ENCODE assay signal across 22 mouse cellular contexts in the genomic region with DNA sequence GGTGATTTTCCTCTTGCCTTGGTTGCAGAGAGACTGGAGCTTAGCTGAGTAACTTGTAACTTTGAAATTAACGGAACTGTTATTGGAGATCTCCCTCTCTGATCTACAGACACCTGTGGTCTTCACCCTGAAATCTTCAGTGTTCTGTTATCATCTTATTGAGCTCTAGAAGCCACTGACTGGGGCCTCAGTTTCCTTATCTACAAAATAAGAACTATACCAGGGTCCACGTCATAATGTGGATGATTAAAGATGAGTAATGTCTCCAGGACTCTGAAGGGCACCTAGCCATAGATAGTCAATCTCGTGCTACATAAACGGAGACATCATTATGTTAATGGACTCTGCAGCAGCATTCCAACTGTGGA. TPM values are rescaled to one million over a fixed set of nuclear protein-coding genes. Genes with fewer than 3 reads are reported as not detected.
A peak's percentile ranks its signal among the peaks of the same experiment; 100 is the strongest.
DNase-seq lines count a peak whose midpoint lies in the region; ATAC-seq lines count a peak whose summit lies in the region.
"Had no signal": no experiment of that assay in that cellular context is flagged by ENCODE, and none has a peak within 500 bp of the region (broad histone marks: within the 10 kb centered on the region; RNA-seq: fewer than 3 reads in every experiment).

No protein-coding gene starts in this region.

- no peaks in the 10 kb centered on the region for H3K27me3 ChIP-seq in hindbrain, embryonic 10.5 days (ENCODE audit: insufficient read depth, poor library complexity, severe bottlenecking)
- no peaks in the 10 kb centered on the region for H3K27me3 ChIP-seq in hindbrain, embryonic 16.5 days (replicated peaks; ENCODE audit: control insufficient read depth, insufficient read depth, low read length)
- H3K27me3 ChIP-seq in embryonic facial prominence, embryonic 10.5 days (replicated peaks; ENCODE audit: low read depth, poor library complexity, severe bottlenecking), result no peaks in the 10 kb centered on the region
- no peaks in the 10 kb centered on the region for H3K27me3 ChIP-seq in embryonic facial prominence, embryonic 15.5 days
- no peaks in the 10 kb centered on the region for H3K27me3 ChIP-seq in stomach, embryonic 14.5 days (ENCODE audit: control insufficient read depth, insufficient read depth, low read length)
- H3K27me3 ChIP-seq: heart, embryonic 13.5 days; limb, embryonic 12.5 days; midbrain, embryonic 13.5 days had no signal

- WGBS in hindbrain, embryonic 10.5 days, result 85% methylated on average over 4 of the region's 4 CpGs
- 72% methylated on average over 4 of the region's 4 CpGs for WGBS in hindbrain, embryonic 16.5 days
- WGBS in embryonic facial prominence, embryonic 10.5 days, result 81% methylated on average over 4 of the region's 4 CpGs
- WGBS in embryonic facial prominence, embryonic 15.5 days, result 75% methylated on average over 4 of the region's 4 CpGs
- WGBS in stomach, embryonic 14.5 days, result 67% methylated on average over 4 of the region's 4 CpGs

- no peak overlapping the region for H3K4me3 ChIP-seq in hindbrain, embryonic 10.5 days
- H3K4me3 ChIP-seq in hindbrain, embryonic 16.5 days (ENCODE audit: low read length), result no peak overlapping the region
- H3K4me3 ChIP-seq in embryonic facial prominence, embryonic 10.5 days, result no peak overlapping the region
- no peak overlapping the region for H3K4me3 ChIP-seq in embryonic facial prominence, embryonic 15.5 days (replicated peaks)
- H3K4me3 ChIP-seq in stomach, embryonic 14.5 days (ENCODE audit: low read depth, low read length), result no peak overlapping the region
- H3K4me3 ChIP-seq: forebrain, embryonic 12.5 days; heart, embryonic 13.5 days; hindbrain, embryonic 13.5 days; limb, embryonic 12.5 days; megakaryocyte, embryonic 14.5 days; midbrain, embryonic 13.5 days had no signal

- intact Hi-C loops in left cerebral cortex, postnatal 36 days (cut with DNase I), result loop anchor here (5.0 kb wide), 1 partner anchor 44 kb away; the partner anchor contains the start of gene Mical3

- no peaks in the 10 kb centered on the region for H3K9me3 ChIP-seq in hindbrain, embryonic 10.5 days
- H3K9me3 ChIP-seq in hindbrain, embryonic 16.5 days (ENCODE audit: control insufficient read depth, low read length), result no peaks in the 10 kb centered on the region
- H3K9me3 ChIP-seq in embryonic facial prominence, embryonic 10.5 days, result no peaks in the 10 kb centered on the region
- no peaks in the 10 kb centered on the region for H3K9me3 ChIP-seq in embryonic facial prominence, embryonic 15.5 days (replicated peaks)
- no peaks in the 10 kb centered on the region for H3K9me3 ChIP-seq in stomach, embryonic 14.5 days (ENCODE audit: control insufficient read depth, low read depth, low read length)
- H3K9me3 ChIP-seq: forebrain, embryonic 12.5 days; heart, embryonic 13.5 days; hindbrain, embryonic 13.5 days; limb, embryonic 12.5 days; megakaryocyte, embryonic 14.5 days; midbrain, embryonic 13.5 days had no signal

- ATAC-seq in hindbrain, embryonic 16.5 days, result no peak
- ATAC-seq in embryonic facial prominence, embryonic 15.5 days (ENCODE audit: insufficient number of reproducible peaks, low FRiP score, low TSS enrichment, low read depth), result no peak
- no peak for ATAC-seq in stomach, embryonic 14.5 days (ENCODE audit: insufficient number of reproducible peaks, insufficient read depth, low FRiP score, low read depth)

- H3K9ac ChIP-seq in hindbrain, embryonic 16.5 days (ENCODE audit: low read depth, low read length), result no peak overlapping the region
- H3K9ac ChIP-seq in embryonic facial prominence, embryonic 15.5 days, result no peak overlapping the region
- no peak overlapping the region for H3K9ac ChIP-seq in stomach, embryonic 14.5 days (replicated peaks; ENCODE audit: low read depth, low read length)
- H3K9ac ChIP-seq: forebrain, embryonic 12.5 days; heart, embryonic 13.5 days; hindbrain, embryonic 13.5 days; limb, embryonic 12.5 days; liver, embryonic 14.5 days; lung, embryonic 14.5 days; midbrain, embryonic 13.5 days had no signal

- no peak for DNase-seq in hindbrain, embryonic 10.5 days (ENCODE audit: low spot score)
- DNase-seq in embryonic facial prominence, embryonic 10.5 days (ENCODE audit: low spot score), result no peak
- DNase-seq in kidney, adult 11 months, result no peak
- DNase-seq in left cerebral cortex, postnatal 36 days (ENCODE audit: low spot score in 2 of 2), result no peak
- no peak for DNase-seq in layer of hippocampus, postnatal 10 days (ENCODE audit: low spot score in 2 of 2)
- DNase-seq: B cell, adult 2 months; cerebellum, adult 8-10 months; cerebellum, postnatal 36 days; embryo, embryonic 11 days; kidney, postnatal 10 days; lung, embryonic 14.5 days; right cerebral cortex, postnatal 25 days had no signal

- H3K4me1 ChIP-seq in hindbrain, embryonic 10.5 days (replicated peaks), result peaks cover 13% of the 10 kb centered on the region
- H3K4me1 ChIP-seq in hindbrain, embryonic 16.5 days (ENCODE audit: control insufficient read depth, insufficient read depth, low read depth, low read length), result 0 out of 2 replicates have a peak, but pooled peaks cover 3% of the 10 kb centered on the region
- peaks cover 39% of the 10 kb centered on the region for H3K4me1 ChIP-seq in embryonic facial prominence, embryonic 10.5 days
- H3K4me1 ChIP-seq in embryonic facial prominence, embryonic 15.5 days, result peaks cover 13% of the 10 kb centered on the region; the same call in 1 of the 2 replicates
- 0 out of 2 replicates have a peak, but pooled peaks cover 2% of the 10 kb centered on the region for H3K4me1 ChIP-seq in stomach, embryonic 14.5 days (ENCODE audit: control insufficient read depth, insufficient read depth, low read length)

- no peak overlapping the region for H3K4me2 ChIP-seq in hindbrain, embryonic 16.5 days (ENCODE audit: low read length)
- no peak overlapping the region for H3K4me2 ChIP-seq in embryonic facial prominence, embryonic 15.5 days (replicated peaks)
- 0 out of 2 replicates have a peak overlapping the region, but pooled peaks have one; percentile 28 for H3K4me2 ChIP-seq in stomach, embryonic 14.5 days (replicated peaks; ENCODE audit: low read depth, low read length)
- H3K4me2 ChIP-seq: forebrain, embryonic 12.5 days; heart, embryonic 13.5 days; lung, embryonic 14.5 days; midbrain, embryonic 13.5 days had no signal

- no peaks in the 10 kb centered on the region for H3K36me3 ChIP-seq in hindbrain, embryonic 10.5 days
- no peaks in the 10 kb centered on the region for H3K36me3 ChIP-seq in hindbrain, embryonic 16.5 days (ENCODE audit: control insufficient read depth, insufficient read depth, low read length)
- H3K36me3 ChIP-seq in embryonic facial prominence, embryonic 10.5 days (replicated peaks), result no peaks in the 10 kb centered on the region
- H3K36me3 ChIP-seq in embryonic facial prominence, embryonic 15.5 days, result no peaks in the 10 kb centered on the region
- no peaks in the 10 kb centered on the region for H3K36me3 ChIP-seq in stomach, embryonic 14.5 days (ENCODE audit: control insufficient read depth, insufficient read depth, low read length)
- H3K36me3 ChIP-seq: forebrain, embryonic 12.5 days; heart, embryonic 13.5 days; hindbrain, embryonic 13.5 days; limb, embryonic 12.5 days; midbrain, embryonic 13.5 days had no signal

- 0 out of 2 replicates have a peak overlapping the region, but pooled peaks have one; percentile 40 for H3K27ac ChIP-seq in hindbrain, embryonic 10.5 days
- no peak overlapping the region for H3K27ac ChIP-seq in hindbrain, embryonic 16.5 days (ENCODE audit: low read depth, low read length)
- H3K27ac ChIP-seq in embryonic facial prominence, embryonic 10.5 days (replicated peaks), result peak overlapping the region; percentile 70
- peak overlapping the region; percentile 79 for H3K27ac ChIP-seq in embryonic facial prominence, embryonic 15.5 days (replicated peaks)
- H3K27ac ChIP-seq in stomach, embryonic 14.5 days (ENCODE audit: low read length), result peak overlapping the region; percentile 83
- H3K27ac ChIP-seq: forebrain, embryonic 12.5 days; heart, embryonic 13.5 days; hindbrain, embryonic 13.5 days; limb, embryonic 12.5 days; liver, embryonic 14.5 days; midbrain, embryonic 13.5 days had no signal

RNA-seq across cellular contexts. Expression of gene Pex26, which starts 6.8 kb away (rescaled TPM):
- 9.2 and 10.1 TPM in 2 replicates for polyA plus RNA-seq in hindbrain, embryonic 10.5 days (2016; fragmentation: Nextera tagmentation; extraction: Ambion mirVana)
- 13.5 and 15.6 TPM in 2 replicates for polyA plus RNA-seq in hindbrain, embryonic 16.5 days (2015; fragmentation: Nextera tagmentation; extraction: Ambion mirVana)
- polyA plus RNA-seq in embryonic facial prominence, embryonic 10.5 days (2016; fragmentation: Nextera tagmentation; extraction: Ambion mirVana), result 10.9 and 11.5 TPM in 2 replicates
- 11.3 and 12.5 TPM in 2 replicates for polyA plus RNA-seq in embryonic facial prominence, embryonic 15.5 days (2015; fragmentation: Nextera tagmentation; extraction: Ambion mirVana)
- polyA plus RNA-seq in stomach, embryonic 14.5 days (2014; fragmentation: Nextera tagmentation; extraction: Ambion mirVana), result 12.5 and 14.1 TPM in 2 replicates
- 10 to 100 TPM; 14.4 to 14.5 TPM for total RNA-seq in left cerebral cortex, postnatal 36 days (2021)
- 10 to 100 TPM; 13.7 to 15.7 TPM for total RNA-seq in layer of hippocampus, postnatal 10 days (2021)

RNA-seq across cellular contexts. Expression of gene Tuba8, which starts 33.8 kb away (rescaled TPM):
- 0.30 and 0.41 TPM in 2 replicates for polyA plus RNA-seq in hindbrain, embryonic 10.5 days (2016; fragmentation: Nextera tagmentation; extraction: Ambion mirVana)
- 1.0 and 1.8 TPM in 2 replicates for polyA plus RNA-seq in hindbrain, embryonic 16.5 days (2015; fragmentation: Nextera tagmentation; extraction: Ambion mirVana)
- polyA plus RNA-seq in embryonic facial prominence, embryonic 10.5 days (2016; fragmentation: Nextera tagmentation; extraction: Ambion mirVana), result 0.41 and 0.60 TPM in 2 replicates
- 6.7 and 7.5 TPM in 2 replicates for polyA plus RNA-seq in embryonic facial prominence, embryonic 15.5 days (2015; fragmentation: Nextera tagmentation; extraction: Ambion mirVana)
- polyA plus RNA-seq in stomach, embryonic 14.5 days (2014; fragmentation: Nextera tagmentation; extraction: Ambion mirVana), result 0.10 and 0.21 TPM in 2 replicates
- 1 to 10 TPM; 9.6 TPM for total RNA-seq in left cerebral cortex, postnatal 36 days (2021)
- 1 to 10 TPM; 2.8 to 3.6 TPM for total RNA-seq in layer of hippocampus, postnatal 10 days (2021)

RNA-seq across cellular contexts. Expression of gene Mical3, which starts 45.9 kb away (rescaled TPM):
- 10.3 and 11.8 TPM in 2 replicates for polyA plus RNA-seq in hindbrain, embryonic 10.5 days (2016; fragmentation: Nextera tagmentation; extraction: Ambion mirVana)
- polyA plus RNA-seq in hindbrain, embryonic 16.5 days (2015; fragmentation: Nextera tagmentation; extraction: Ambion mirVana), result 31.4 and 32.9 TPM in 2 replicates
- 9.9 and 10.4 TPM in 2 replicates for polyA plus RNA-seq in embryonic facial prominence, embryonic 10.5 days (2016; fragmentation: Nextera tagmentation; extraction: Ambion mirVana)
- 11.5 and 14.1 TPM in 2 replicates for polyA plus RNA-seq in embryonic facial prominence, embryonic 15.5 days (2015; fragmentation: Nextera tagmentation; extraction: Ambion mirVana)
- polyA plus RNA-seq in stomach, embryonic 14.5 days (2014; fragmentation: Nextera tagmentation; extraction: Ambion mirVana), result 22.3 and 24.8 TPM in 2 replicates
- 100 to 1,000 TPM; 100 to 150 TPM for total RNA-seq in left cerebral cortex, postnatal 36 days (2021)
- 10 to 100 TPM; 90.1 to 98.8 TPM for total RNA-seq in layer of hippocampus, postnatal 10 days (2021)
